Mouse (Mus musculus): ENCODE measurements around the gene Rab11fip5.

GRCm38 (mm10) chr6:85307894-85308293 is 66.5 kb downstream of the Rab11fip5 start:
- TF ChIP-seq POLR2A (IDR thresholded peaks at IDR 0.05; ENCODE audit: borderline replicate concordance, control insufficient read depth, low read depth, low read length), result no peak
- no peak for TF ChIP-seq CTCF (IDR thresholded peaks at IDR 0.05; ENCODE audit: control insufficient read depth, insufficient read depth, low read length)

Data from bone marrow, adult 2 months (tissue).